Mouse (Mus musculus) heart, embryonic 12.5 days (tissue): ENCODE results near the gene Ints12. TPM values are rescaled to one million over a fixed set of nuclear protein-coding genes. Genes with fewer than 3 reads are reported as not detected.

Source experiments
- ATAC-seq: fragments of 200-750 bp; cut with Nextera tagmentation; 2 replicates; pipeline ENCODE4 v1.8.0; 2017; ENCODE audit warnings: moderate TSS enrichment, moderate library complexity; ENCODE audit not compliant: insufficient number of reproducible peaks, low FRiP score
- H3K27ac ChIP-seq: fragments of 300-500 bp; sonication (generic); 2 replicates; pipeline ENCODE4 v1.5.1; 2016; ENCODE audit warnings: mild to moderate bottlenecking, moderate library complexity; ENCODE audit not compliant: poor library complexity, severe bottlenecking
- H3K27me3 ChIP-seq: fragments of 300-500 bp; sonication (generic); replicated peaks from 2 replicates; pipeline ENCODE4 v1.6.1; 2016; ENCODE audit warnings: mild to moderate bottlenecking, moderate library complexity
- H3K36me3 ChIP-seq: fragments of 300-500 bp; sonication (generic); 2 replicates; pipeline ENCODE4 v1.6.1; 2016; ENCODE audit warnings: mild to moderate bottlenecking, moderate library complexity
- H3K4me1 ChIP-seq: fragments of 300-500 bp; sonication (generic); replicated peaks from 2 replicates; pipeline ENCODE4 v1.6.1; 2016; ENCODE audit warnings: mild to moderate bottlenecking
- H3K4me2 ChIP-seq: fragments of 300-500 bp; sonication (generic); 2 replicates; pipeline ENCODE4 v1.6.1; 2016; ENCODE audit warnings: mild to moderate bottlenecking, moderate library complexity
- H3K4me3 ChIP-seq: fragments of 300-500 bp; sonication (generic); 2 replicates; pipeline ENCODE4 v1.5.1; 2016; ENCODE audit warnings: mild to moderate bottlenecking
- H3K9ac ChIP-seq: fragments of 300-500 bp; sonication (generic); 2 replicates; pipeline ENCODE4 v1.6.1; 2016; ENCODE audit warnings: mild to moderate bottlenecking, moderate library complexity
- H3K9me3 ChIP-seq: fragments of 300-500 bp; sonication (generic); replicated peaks from 2 replicates; pipeline ENCODE4 v1.6.1; 2016; ENCODE audit warnings: mild to moderate bottlenecking, moderate library complexity
- WGBS: fragments of 180-500 bp; shearing (Covaris S2); methylation state at CpG from one replicate; pipeline ENCODE4 v1.1.7; 2016; 5-methylcytosine and 5-hydroxymethylcytosine counted together
- polyA plus RNA-seq: library from polyadenylated mRNA; unstranded; fragments of >200 nt; fragmentation: Nextera tagmentation; extraction: Ambion mirVana; gene quantifications from 2 replicates; pipeline ENCODE4 v1.2.1, GENCODE M21; 2016

Gene Ints12
- polyA plus RNA-seq, 1 experiment from 2014 or later, result 14.3 TPM

- no peaks in the 10 kb centered on the region for H3K27me3 ChIP-seq
- no peak overlapping the region for H3K27ac ChIP-seq
- H3K4me3 ChIP-seq, result no peak overlapping the region
- H3K9me3 ChIP-seq, result no peaks in the 10 kb centered on the region
- WGBS, result 79% methylated on average over 6 of the region's 6 CpGs
- H3K4me1 ChIP-seq, result no peaks in the 10 kb centered on the region
- H3K36me3 ChIP-seq, result no peaks in the 10 kb centered on the region
- ATAC-seq, result no peak
- H3K9ac ChIP-seq, result no peak overlapping the region
- no peak overlapping the region for H3K4me2 ChIP-seq
Observed at GRCm38 (mm10) chr3:133144511-133145147, 53.0 kb downstream of the Ints12 start.

GRCm38 (mm10) chr3:133151629-133152028, 60.0 kb downstream of the Ints12 start:
- no peak overlapping the region for H3K9ac ChIP-seq
- H3K4me2 ChIP-seq, result no peak overlapping the region
- H3K4me1 ChIP-seq, result no peaks in the 10 kb centered on the region
- no peaks in the 10 kb centered on the region for H3K36me3 ChIP-seq
- 77% methylated on average over 6 of the region's 6 CpGs for WGBS
- H3K4me3 ChIP-seq, result no peak overlapping the region
- no peaks in the 10 kb centered on the region for H3K27me3 ChIP-seq
- no peak for ATAC-seq
- H3K9me3 ChIP-seq, result no peaks in the 10 kb centered on the region
- no peak overlapping the region for H3K27ac ChIP-seq

- no peak overlapping the region for H3K27ac ChIP-seq
- H3K4me1 ChIP-seq, result no peaks in the 10 kb centered on the region
- H3K4me3 ChIP-seq, result no peak overlapping the region
- no peaks in the 10 kb centered on the region for H3K27me3 ChIP-seq
- H3K9me3 ChIP-seq, result no peaks in the 10 kb centered on the region
- no peaks in the 10 kb centered on the region for H3K36me3 ChIP-seq
- WGBS, result 63% methylated on average over 1 of the region's 1 CpGs
- no peak overlapping the region for H3K4me2 ChIP-seq
- ATAC-seq, result no peak
- no peak overlapping the region for H3K9ac ChIP-seq
Observed at GRCm38 (mm10) chr3:133152831-133153230, 61.2 kb downstream of the Ints12 start.

GRCm38 (mm10) chr3:133153629-133154028, 62.0 kb downstream of the Ints12 start:
- Histone ChIP-seq H3K36me3 (no peaks in the 10 kb centered on the region), H3K4me2 (no peak overlapping the region), H3K4me1 (no peaks in the 10 kb centered on the region), H3K4me3 (no peak overlapping the region), H3K9me3 (no peaks in the 10 kb centered on the region), H3K27me3 (no peaks in the 10 kb centered on the region), H3K27ac (no peak overlapping the region), H3K9ac (no peak overlapping the region)
- 68% methylated on average over 6 of the region's 6 CpGs for WGBS
- ATAC-seq, result no peak

GRCm38 (mm10) chr3:133154683-133155082, 63.0 kb downstream of the Ints12 start:
- H3K4me3 ChIP-seq, result no peak overlapping the region
- H3K27ac ChIP-seq, result no peak overlapping the region
- 77% methylated on average over 8 of the region's 8 CpGs for WGBS
- H3K9ac ChIP-seq, result no peak overlapping the region
- no peaks in the 10 kb centered on the region for H3K27me3 ChIP-seq
- H3K4me2 ChIP-seq, result no peak overlapping the region
- H3K36me3 ChIP-seq, result no peaks in the 10 kb centered on the region
- ATAC-seq, result no peak
- no peaks in the 10 kb centered on the region for H3K4me1 ChIP-seq
- H3K9me3 ChIP-seq, result no peaks in the 10 kb centered on the region

- Histone ChIP-seq H3K4me2 (no peak overlapping the region), H3K4me1 (no peaks in the 10 kb centered on the region), H3K9me3 (no peaks in the 10 kb centered on the region), H3K27ac (no peak overlapping the region), H3K9ac (no peak overlapping the region), H3K4me3 (no peak overlapping the region), H3K36me3 (no peaks in the 10 kb centered on the region), H3K27me3 (no peaks in the 10 kb centered on the region)
- 78% methylated on average over 5 of the region's 5 CpGs for WGBS
- ATAC-seq, result no peak
Observed at GRCm38 (mm10) chr3:133158260-133158659, 66.6 kb downstream of the Ints12 start.

Other genes starting within 250 kb of the Ints12 start
- 23.7 and 25.1 TPM in 2 replicates for gene Npnt, start 141.5 kb upstream of the Ints12 start, polyA plus RNA-seq
- 4.9 and 5.0 TPM in 2 replicates for gene Gstcd, start 193 bp downstream of the Ints12 start, polyA plus RNA-seq
- not detected in 2 replicates for gene Arhgef38, start 143.1 kb downstream of the Ints12 start, polyA plus RNA-seq
- 112 and 115 TPM in 2 replicates for gene Ppa2, start 218.3 kb downstream of the Ints12 start, polyA plus RNA-seq